Mouse (Mus musculus) kidney, adult 2 months (tissue): Measurements from ENCODE around the gene Pgpep1l. TPM values are rescaled to one million over a fixed set of nuclear protein-coding genes. Genes with fewer than 3 reads are reported as not detected.

Source experiments
- DNase-seq: peaks from one replicate; pipeline ENCODE4 v3.0.0; 2021
- H3K27ac ChIP-seq: fragments of 200-500 bp; 2 replicates; pipeline ENCODE4 v1.5.1; 2012; ENCODE audit warnings: low read depth, low read length, control low read depth, inconsistent platforms; ENCODE audit not compliant: insufficient read depth
- H3K27me3 ChIP-seq: fragments of 200-500 bp; replicated peaks from 2 replicates; pipeline ENCODE4 v1.6.1; 2012; ENCODE audit warnings: mild to moderate bottlenecking, moderate library complexity, low read length, inconsistent platforms; ENCODE audit not compliant: control insufficient read depth, insufficient read depth
- H3K36me3 ChIP-seq: fragments of 200-500 bp; 2 replicates; pipeline ENCODE4 v1.6.1; 2012; ENCODE audit warnings: mild to moderate bottlenecking, moderate library complexity, low read length, inconsistent platforms; ENCODE audit not compliant: control insufficient read depth, insufficient read depth
- H3K4me1 ChIP-seq: fragments of 200-500 bp; 2 replicates; pipeline ENCODE4 v1.6.1; 2011; ENCODE audit warnings: low read length; ENCODE audit not compliant: control insufficient read depth, insufficient read depth
- H3K4me3 ChIP-seq: fragments of 200-500 bp; 2 replicates; pipeline ENCODE4 v1.5.1; 2011; ENCODE audit warnings: mild to moderate bottlenecking, low read depth, low read length, control low read depth; ENCODE audit not compliant: insufficient read depth
- CTCF ChIP-seq: fragments of 200-500 bp; conservative IDR thresholded peaks from 2 replicates; pipeline ENCODE4 v1.5.1; 2011; ENCODE audit warnings: low read depth, mild to moderate bottlenecking, control low read depth, low read length, moderate library complexity, mixed read lengths; ENCODE audit not compliant: insufficient read depth, insufficient read length
- POLR2A ChIP-seq: fragments of 200-500 bp; IDR thresholded peaks from one replicate; pipeline ENCODE4 v1.6.1; 2011; ENCODE audit warnings: low read depth, low read length, control low read depth
- WGBS: fragments of 180-500 bp; shearing (Covaris S2); methylation state at CpG from one replicate; pipeline ENCODE4 v1.1.7; 2018; 5-methylcytosine and 5-hydroxymethylcytosine counted together
- polyA plus RNA-seq: library from polyadenylated mRNA; depleted of rRNA; stranded (reverse); fragments of >200 nt; gene quantifications from 2 replicates; pipeline ENCODE4 v1.2.3, GENCODE M21; 2012

Gene Pgpep1l
- polyA plus RNA-seq, 1 experiment: 1.1 TPM

- no peak overlapping the region for H3K4me3 ChIP-seq
- no peak for DNase-seq
- TF ChIP-seq CTCF (no peak), POLR2A (no peak)
- H3K36me3 ChIP-seq: no peaks in the 10 kb centered on the region
- 63% methylated on average over 6 of the region's 6 CpGs for WGBS
- H3K27me3 ChIP-seq: no peaks in the 10 kb centered on the region
- no peak overlapping the region for H3K27ac ChIP-seq
- peaks cover 4% of the 10 kb centered on the region; the same call in 1 of the 2 replicates for H3K4me1 ChIP-seq
These were observed 4.4 kb downstream of the Pgpep1l start for GRCm38 (mm10) chr7:68259523-68260081.

GRCm38 (mm10) chr7:68258326-68259150, 5.5 kb downstream of the Pgpep1l start:
- H3K4me1 ChIP-seq: peaks cover 2% of the 10 kb centered on the region; the same call in 1 of the 2 replicates
- H3K27me3 ChIP-seq: no peaks in the 10 kb centered on the region
- H3K27ac ChIP-seq: no peak overlapping the region
- TF ChIP-seq CTCF (no peak), POLR2A (no peak)
- H3K4me3 ChIP-seq: no peak overlapping the region
- no peak for DNase-seq
- WGBS: 92% methylated on average over 17 of the region's 17 CpGs
- H3K36me3 ChIP-seq: no peaks in the 10 kb centered on the region

- TF ChIP-seq POLR2A (no peak), CTCF (no peak)
- 86% methylated on average over 2 of the region's 2 CpGs for WGBS
- no peak overlapping the region for H3K27ac ChIP-seq
These were observed 6.3 kb downstream of the Pgpep1l start for GRCm38 (mm10) chr7:68257767-68258166.

GRCm38 (mm10) chr7:68250902-68251301, 13.1 kb downstream of the Pgpep1l start:
- no peaks in the 10 kb centered on the region for H3K4me1 ChIP-seq
- TF ChIP-seq POLR2A: no peak
- TF ChIP-seq CTCF: no peak
- DNase-seq: no peak
- no peak overlapping the region for H3K27ac ChIP-seq
- H3K36me3 ChIP-seq: no peaks in the 10 kb centered on the region
- H3K27me3 ChIP-seq: no peaks in the 10 kb centered on the region
- WGBS: 96% methylated on average over 3 of the region's 3 CpGs
- H3K4me3 ChIP-seq: no peak overlapping the region

More at GRCm38 (mm10) chr7:68257767-68258166, 6.3 kb downstream of the Pgpep1l start:
- no peaks in the 10 kb centered on the region for H3K36me3 ChIP-seq
- DNase-seq: no peak
- H3K27me3 ChIP-seq: no peaks in the 10 kb centered on the region
- no peak overlapping the region for H3K4me3 ChIP-seq
- no peaks in the 10 kb centered on the region for H3K4me1 ChIP-seq

DNA sequence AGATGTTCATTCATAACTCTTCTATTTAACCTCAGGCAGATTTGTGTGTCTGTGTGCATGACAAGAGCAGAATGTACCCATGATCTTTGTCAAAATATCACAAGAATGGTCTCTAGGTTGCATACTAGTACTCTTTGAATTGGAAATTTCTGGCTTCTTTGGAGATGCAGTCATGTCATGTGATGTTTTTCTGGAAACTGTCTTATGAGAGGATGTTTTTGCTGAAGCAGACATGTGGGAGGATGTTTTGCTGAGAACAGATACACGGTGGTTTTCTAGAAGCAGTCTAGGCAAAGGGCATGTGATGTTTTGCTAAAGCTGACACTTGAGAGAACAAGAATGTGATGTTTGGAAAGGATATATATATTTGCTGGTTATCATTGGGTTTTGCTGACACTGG, 13.6 kb downstream of the Pgpep1l start:
- H3K4me1 ChIP-seq: no peaks in the 10 kb centered on the region
- no peaks in the 10 kb centered on the region for H3K36me3 ChIP-seq
- TF ChIP-seq POLR2A: no peak
- TF ChIP-seq CTCF: no peak
- no peaks in the 10 kb centered on the region for H3K27me3 ChIP-seq
- DNase-seq: no peak
- H3K4me3 ChIP-seq: no peak overlapping the region
- 35% methylated on average over 1 of the region's 1 CpGs for WGBS
- no peak overlapping the region for H3K27ac ChIP-seq

DNA sequence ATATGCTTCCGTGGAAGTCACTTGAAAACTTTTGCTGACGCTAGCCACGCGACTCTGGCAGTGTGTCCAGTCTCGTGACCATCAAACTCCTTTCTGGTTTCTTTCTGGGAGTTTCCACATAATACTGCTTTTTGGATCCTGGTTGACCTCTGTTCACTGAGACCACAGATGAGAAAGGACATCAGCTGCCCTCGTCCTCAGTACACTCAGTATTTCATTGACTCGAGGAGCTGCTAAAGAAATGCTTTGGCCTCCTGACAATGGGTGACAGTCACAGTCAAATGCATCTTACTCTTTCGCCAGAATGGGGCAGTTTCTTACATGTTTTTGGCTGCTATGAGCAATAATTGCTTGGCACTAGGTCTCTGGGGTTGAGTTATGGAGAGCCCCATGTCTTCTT, 17.8 kb downstream of the Pgpep1l start:
- TF ChIP-seq CTCF (no peak), POLR2A (no peak)
- no peak overlapping the region for H3K27ac ChIP-seq
- no peak for DNase-seq
- no peaks in the 10 kb centered on the region for H3K36me3 ChIP-seq
- 84% methylated on average over 8 of the region's 8 CpGs for WGBS
- no peaks in the 10 kb centered on the region for H3K27me3 ChIP-seq
- H3K4me1 ChIP-seq: no peaks in the 10 kb centered on the region
- no peak overlapping the region for H3K4me3 ChIP-seq

- Histone ChIP-seq H3K27me3 (no peaks in the 10 kb centered on the region), H3K4me3 (no peak overlapping the region), H3K36me3 (no peaks in the 10 kb centered on the region), H3K4me1 (no peaks in the 10 kb centered on the region), H3K27ac (no peak overlapping the region)
- DNase-seq: no peak
- TF ChIP-seq POLR2A: no peak
- TF ChIP-seq CTCF: no peak
- WGBS: 57% methylated on average over 4 of the region's 4 CpGs
These were observed 18.4 kb downstream of the Pgpep1l start for GRCm38 (mm10) chr7:68245681-68246080.
